Mouse (Mus musculus): ENCODE measurements around the gene Wars2. TPM values are rescaled to one million over a fixed set of nuclear protein-coding genes. Genes with fewer than 3 reads are reported as not detected.

Wars2 gene
- polyA plus RNA-seq, 1 experiment from 2014 or later = 10.9 TPM

- no peaks in the 10 kb centered on the region for H3K36me3 ChIP-seq (ENCODE audit: control insufficient read depth, insufficient read depth, low read length)
- H3K9ac ChIP-seq (ENCODE audit: low read length) = no peak overlapping the region
- no peak for ATAC-seq (replicated peaks; ENCODE audit: low FRiP score, low TSS enrichment, low read depth)
- H3K4me1 ChIP-seq (replicated peaks; ENCODE audit: control insufficient read depth, insufficient read depth, low read length) = no peaks in the 10 kb centered on the region; the same call in 1 of the 2 replicates
- no peak overlapping the region for H3K4me2 ChIP-seq (ENCODE audit: low read length)
- WGBS = 56% methylated on average over 5 of the region's 5 CpGs
- no peak overlapping the region for H3K4me3 ChIP-seq (ENCODE audit: low read depth, low read length)
- no peaks in the 10 kb centered on the region for H3K9me3 ChIP-seq (ENCODE audit: control insufficient read depth, low read length)
- H3K27ac ChIP-seq (ENCODE audit: low read depth) = no peak overlapping the region
- no peak for DNase-seq (ENCODE audit: low spot score)
- H3K27me3 ChIP-seq (replicated peaks; ENCODE audit: control insufficient read depth, insufficient read depth, low read length) = no peaks in the 10 kb centered on the region
Measured at GRCm38 (mm10) chr3:99173178-99173577, 32.3 kb downstream of the Wars2 start.

DNA sequence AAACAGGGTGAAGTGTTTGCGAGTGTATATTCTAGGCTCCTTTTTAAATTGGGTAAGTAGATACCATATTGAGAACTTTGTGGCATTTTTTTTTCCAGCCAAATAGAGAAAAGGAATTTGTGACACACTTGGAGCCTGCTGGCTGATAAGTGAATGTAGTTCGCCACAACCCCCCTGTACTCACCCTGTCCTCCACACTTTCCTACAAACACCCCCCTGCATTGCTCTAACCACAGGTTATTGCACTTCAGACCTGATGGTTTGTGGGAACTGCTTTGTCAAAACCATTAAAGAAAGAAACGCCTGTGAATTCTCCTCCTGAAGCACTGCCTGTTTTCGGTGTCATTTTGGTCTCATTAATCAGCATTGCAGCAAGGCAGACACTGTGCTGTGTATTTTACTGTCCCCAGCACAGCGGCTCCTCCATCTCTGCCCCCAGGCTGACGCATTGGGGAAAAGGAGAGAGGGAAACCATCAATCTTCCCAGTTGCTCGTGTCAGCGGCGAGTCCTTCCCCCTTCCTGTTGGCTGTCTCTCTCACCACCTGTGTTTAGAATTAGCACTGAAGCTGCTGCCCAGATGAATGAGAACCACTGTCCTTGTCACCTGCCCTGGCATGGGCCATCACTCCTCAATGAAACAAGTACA, 33.9 kb downstream of the Wars2 start:
- H3K36me3 ChIP-seq (ENCODE audit: control insufficient read depth, insufficient read depth, low read length) = no peaks in the 10 kb centered on the region
- 26% methylated on average over 9 of the region's 9 CpGs for WGBS
- H3K27me3 ChIP-seq (replicated peaks; ENCODE audit: control insufficient read depth, insufficient read depth, low read length) = no peaks in the 10 kb centered on the region
- H3K9ac ChIP-seq (ENCODE audit: low read length) = no peak overlapping the region
- no peaks in the 10 kb centered on the region; the same call in 1 of the 2 replicates for H3K4me1 ChIP-seq (replicated peaks; ENCODE audit: control insufficient read depth, insufficient read depth, low read length)
- H3K9me3 ChIP-seq (ENCODE audit: control insufficient read depth, low read length) = no peaks in the 10 kb centered on the region
- H3K27ac ChIP-seq (ENCODE audit: low read depth) = no peak overlapping the region
- DNase-seq (ENCODE audit: low spot score) (no peak), ATAC-seq (replicated peaks; ENCODE audit: low FRiP score, low TSS enrichment, low read depth) (no peak)
- no peak overlapping the region for H3K4me3 ChIP-seq (ENCODE audit: low read depth, low read length)
- H3K4me2 ChIP-seq (ENCODE audit: low read length) = no peak overlapping the region

DNA sequence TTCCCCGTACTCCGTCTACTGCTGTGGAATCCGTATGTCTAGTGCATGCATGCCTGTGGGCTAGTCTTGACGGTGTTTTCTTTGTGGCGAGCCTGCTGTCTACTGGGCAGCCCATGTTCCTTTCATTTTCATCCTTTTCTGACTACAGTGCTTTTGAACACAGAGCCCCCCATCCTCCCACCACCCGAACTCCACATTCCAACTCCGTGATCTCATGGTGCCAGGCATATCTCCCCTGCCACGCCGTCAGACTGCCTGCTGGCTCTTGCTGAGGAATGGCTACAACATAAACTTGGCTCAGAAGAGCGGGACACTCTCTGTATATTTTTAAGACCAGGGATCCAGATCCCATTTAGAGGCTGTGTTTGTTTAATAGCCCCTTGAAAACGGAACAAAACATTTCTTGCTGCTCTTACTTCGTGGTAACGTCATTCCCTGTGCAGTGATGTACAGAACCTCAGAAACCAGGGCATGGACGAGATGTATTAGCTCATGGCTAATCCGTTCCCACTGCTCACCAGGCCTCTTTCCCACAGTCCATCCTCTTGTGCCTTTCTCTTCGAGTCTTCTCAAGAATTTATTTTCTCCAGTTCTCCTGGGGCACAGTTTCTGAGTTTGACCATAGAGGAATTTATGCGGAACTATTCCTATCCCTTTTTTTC, 42.6 kb downstream of the Wars2 start:
- DNase-seq (ENCODE audit: low spot score) = no peak
- Histone ChIP-seq H3K4me1 (replicated peaks; ENCODE audit: control insufficient read depth, insufficient read depth, low read length) (peaks cover 3% of the 10 kb centered on the region; the same call in 1 of the 2 replicates), H3K27ac (ENCODE audit: low read depth) (peak overlapping the region; percentile 3; the same call in 1 of the 2 replicates), H3K36me3 (ENCODE audit: control insufficient read depth, insufficient read depth, low read length) (no peaks in the 10 kb centered on the region), H3K9ac (ENCODE audit: low read length) (no peak overlapping the region), H3K4me2 (ENCODE audit: low read length) (0 out of 2 replicates have a peak overlapping the region, but pooled peaks have one; percentile 4), H3K4me3 (ENCODE audit: low read depth, low read length) (no peak overlapping the region), H3K9me3 (ENCODE audit: control insufficient read depth, low read length) (no peaks in the 10 kb centered on the region), H3K27me3 (replicated peaks; ENCODE audit: control insufficient read depth, insufficient read depth, low read length) (no peaks in the 10 kb centered on the region)
- WGBS = 46% methylated on average over 17 of the region's 17 CpGs
- no peak for ATAC-seq (replicated peaks; ENCODE audit: low FRiP score, low TSS enrichment, low read depth)

DNA sequence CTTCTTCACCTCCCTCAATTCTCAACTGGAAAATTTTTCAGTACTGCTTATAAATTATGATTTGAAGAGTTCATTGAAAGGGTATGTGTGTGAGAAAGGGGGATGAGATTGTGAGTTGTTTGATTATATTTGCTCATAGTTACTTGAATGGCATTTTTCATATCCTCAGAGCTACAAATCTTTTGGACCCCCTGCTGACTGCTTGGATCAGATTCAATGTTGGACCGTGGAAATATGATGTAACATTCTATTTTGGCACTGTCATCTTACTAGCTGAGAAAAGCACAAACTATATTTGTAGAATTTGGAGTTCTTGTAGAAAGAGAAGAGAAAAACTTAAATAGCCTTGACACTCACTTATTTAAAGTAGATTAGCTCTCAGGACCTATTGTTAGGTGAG, 43.5 kb downstream of the Wars2 start:
- Histone ChIP-seq H3K27me3 (replicated peaks; ENCODE audit: control insufficient read depth, insufficient read depth, low read length) (no peaks in the 10 kb centered on the region), H3K36me3 (ENCODE audit: control insufficient read depth, insufficient read depth, low read length) (no peaks in the 10 kb centered on the region), H3K9ac (ENCODE audit: low read length) (no peak overlapping the region), H3K4me3 (ENCODE audit: low read depth, low read length) (no peak overlapping the region), H3K9me3 (ENCODE audit: control insufficient read depth, low read length) (no peaks in the 10 kb centered on the region), H3K4me2 (ENCODE audit: low read length) (no peak overlapping the region), H3K27ac (ENCODE audit: low read depth) (no peak overlapping the region), H3K4me1 (replicated peaks; ENCODE audit: control insufficient read depth, insufficient read depth, low read length) (peaks cover 3% of the 10 kb centered on the region; the same call in 1 of the 2 replicates)
- 60% methylated on average over 1 of the region's 1 CpGs for WGBS
- no peak for ATAC-seq (replicated peaks; ENCODE audit: low FRiP score, low TSS enrichment, low read depth)
- DNase-seq (ENCODE audit: low spot score) = no peak

- DNase-seq (ENCODE audit: low spot score) (no peak), ATAC-seq (replicated peaks; ENCODE audit: low FRiP score, low TSS enrichment, low read depth) (no peak)
- 79% methylated on average over 1 of the region's 1 CpGs for WGBS
- H3K27ac ChIP-seq (ENCODE audit: low read depth) = no peak overlapping the region
- H3K9me3 ChIP-seq (ENCODE audit: control insufficient read depth, low read length) = no peaks in the 10 kb centered on the region
- H3K4me2 ChIP-seq (ENCODE audit: low read length) = no peak overlapping the region
- no peak overlapping the region for H3K4me3 ChIP-seq (ENCODE audit: low read depth, low read length)
- H3K9ac ChIP-seq (ENCODE audit: low read length) = no peak overlapping the region
- H3K4me1 ChIP-seq (replicated peaks; ENCODE audit: control insufficient read depth, insufficient read depth, low read length) = peaks cover 3% of the 10 kb centered on the region; the same call in 1 of the 2 replicates
- no peaks in the 10 kb centered on the region for H3K27me3 ChIP-seq (replicated peaks; ENCODE audit: control insufficient read depth, insufficient read depth, low read length)
- no peaks in the 10 kb centered on the region for H3K36me3 ChIP-seq (ENCODE audit: control insufficient read depth, insufficient read depth, low read length)
Measured at GRCm38 (mm10) chr3:99188097-99188496, 47.2 kb downstream of the Wars2 start.

DNA sequence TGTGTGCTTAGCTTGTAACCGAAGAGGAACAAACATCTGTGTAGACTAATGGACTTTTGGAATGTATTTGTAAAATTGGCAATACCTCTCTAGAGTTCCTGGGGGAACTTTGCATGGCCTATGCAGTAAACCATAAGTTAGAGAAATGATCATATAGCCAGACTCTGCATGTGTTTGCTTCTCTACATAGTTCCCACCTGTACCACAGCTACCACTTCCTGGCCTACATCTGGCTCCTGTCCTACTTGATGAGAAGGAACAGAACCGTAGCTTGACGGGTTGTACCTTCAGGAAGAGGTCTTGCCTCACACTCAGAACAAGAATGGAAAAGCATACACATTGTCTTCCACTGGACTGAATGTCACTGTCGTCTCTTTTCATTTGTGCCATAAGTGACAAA, 52.7 kb downstream of the Wars2 start:
- DNase-seq (ENCODE audit: low spot score) = no peak

DNA sequence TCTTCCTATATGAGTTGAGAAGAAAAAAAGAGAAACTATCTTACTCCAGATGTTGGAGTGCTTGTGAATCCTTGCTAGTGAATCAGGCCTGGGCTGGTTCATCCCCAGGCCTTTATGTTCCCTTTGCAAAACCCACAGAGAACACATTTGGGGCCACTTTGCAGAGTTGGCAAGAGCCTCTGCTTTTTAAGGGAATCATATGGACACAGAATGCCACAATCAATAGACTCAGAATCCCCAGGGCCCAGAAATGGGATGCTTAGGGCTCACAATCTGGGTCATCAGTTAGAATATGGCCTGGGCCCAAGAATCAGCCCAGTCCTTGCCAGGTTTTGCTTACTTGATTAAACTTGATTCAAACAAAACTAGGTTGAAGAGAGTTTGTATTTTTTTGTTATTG, 62.5 kb downstream of the Wars2 start:
- Histone ChIP-seq H3K4me1 (replicated peaks; ENCODE audit: control insufficient read depth, insufficient read depth, low read length) (no peaks in the 10 kb centered on the region), H3K4me3 (ENCODE audit: low read depth, low read length) (no peak overlapping the region), H3K4me2 (ENCODE audit: low read length) (no peak overlapping the region), H3K9ac (ENCODE audit: low read length) (no peak overlapping the region), H3K27ac (ENCODE audit: low read depth) (no peak overlapping the region), H3K27me3 (replicated peaks; ENCODE audit: control insufficient read depth, insufficient read depth, low read length) (no peaks in the 10 kb centered on the region), H3K9me3 (ENCODE audit: control insufficient read depth, low read length) (no peaks in the 10 kb centered on the region), H3K36me3 (ENCODE audit: control insufficient read depth, insufficient read depth, low read length) (no peaks in the 10 kb centered on the region)
- ATAC-seq (replicated peaks; ENCODE audit: low FRiP score, low TSS enrichment, low read depth) = no peak
- no peak for DNase-seq (ENCODE audit: low spot score)

More for the DNA sequence above, 52.7 kb downstream of the Wars2 start:
- 73% methylated on average over 4 of the region's 4 CpGs for WGBS
- Histone ChIP-seq H3K4me2 (ENCODE audit: low read length) (no peak overlapping the region), H3K4me3 (ENCODE audit: low read depth, low read length) (no peak overlapping the region), H3K9me3 (ENCODE audit: control insufficient read depth, low read length) (no peaks in the 10 kb centered on the region), H3K4me1 (replicated peaks; ENCODE audit: control insufficient read depth, insufficient read depth, low read length) (no peaks in the 10 kb centered on the region), H3K27me3 (replicated peaks; ENCODE audit: control insufficient read depth, insufficient read depth, low read length) (no peaks in the 10 kb centered on the region), H3K27ac (ENCODE audit: low read depth) (no peak overlapping the region), H3K9ac (ENCODE audit: low read length) (no peak overlapping the region), H3K36me3 (ENCODE audit: control insufficient read depth, insufficient read depth, low read length) (no peaks in the 10 kb centered on the region)
- no peak for ATAC-seq (replicated peaks; ENCODE audit: low FRiP score, low TSS enrichment, low read depth)

GRCm38 (mm10) chr3:99208416-99208815, 67.5 kb downstream of the Wars2 start:
- ATAC-seq (replicated peaks; ENCODE audit: low FRiP score, low TSS enrichment, low read depth) (no peak), DNase-seq (ENCODE audit: low spot score) (no peak)
- H3K27ac ChIP-seq (ENCODE audit: low read depth) = no peak overlapping the region
- no peak overlapping the region for H3K4me3 ChIP-seq (ENCODE audit: low read depth, low read length)
- no peaks in the 10 kb centered on the region for H3K9me3 ChIP-seq (ENCODE audit: control insufficient read depth, low read length)
- no peaks in the 10 kb centered on the region for H3K27me3 ChIP-seq (replicated peaks; ENCODE audit: control insufficient read depth, insufficient read depth, low read length)
- H3K9ac ChIP-seq (ENCODE audit: low read length) = no peak overlapping the region
- no peaks in the 10 kb centered on the region; the same call in 1 of the 2 replicates for H3K4me1 ChIP-seq (replicated peaks; ENCODE audit: control insufficient read depth, insufficient read depth, low read length)
- H3K36me3 ChIP-seq (ENCODE audit: control insufficient read depth, insufficient read depth, low read length) = no peaks in the 10 kb centered on the region
- 14% methylated on average over 1 of the region's 1 CpGs for WGBS
- H3K4me2 ChIP-seq (ENCODE audit: low read length) = no peak overlapping the region

Data from intestine, embryonic 14.5 days (tissue).